Mouse (Mus musculus) cerebellum, adult 9-11 months (tissue): ENCODE results near the gene Uvssa.

ENCODE experiments used
- DNase-seq: peaks from one replicate; pipeline ENCODE4 v3.0.0; 2022

The Uvssa gene

GRCm38 (mm10) chr5:33377176-33377575, 1.2 kb upstream of the Uvssa start:
- peak; percentile 30 for DNase-seq

DNA sequence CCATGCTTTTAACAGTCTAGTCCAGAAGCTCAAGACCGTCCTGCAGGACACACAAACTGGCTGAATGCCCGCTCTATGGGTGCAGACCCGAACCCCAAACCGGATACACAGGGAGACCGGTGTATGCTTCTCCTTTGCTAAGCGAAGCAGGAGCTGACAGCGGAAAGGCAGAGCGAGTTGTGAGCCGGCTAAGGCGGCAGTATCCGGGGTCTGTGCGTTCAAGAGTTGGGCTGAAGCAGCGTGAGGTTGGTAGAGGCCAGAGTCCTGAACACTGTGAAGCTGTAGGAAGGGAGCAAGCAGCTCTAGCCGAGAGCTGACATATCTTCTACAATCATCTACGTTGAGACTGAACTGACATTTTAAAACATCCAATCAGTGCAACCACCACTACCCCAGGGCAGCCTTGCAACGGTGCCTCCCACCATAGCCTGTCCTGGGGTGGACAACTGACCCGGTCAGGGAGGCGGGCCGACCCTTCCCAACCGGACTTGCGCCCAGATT, 498 bp upstream of the Uvssa start:
- peak; percentile 72 for DNase-seq

DNA sequence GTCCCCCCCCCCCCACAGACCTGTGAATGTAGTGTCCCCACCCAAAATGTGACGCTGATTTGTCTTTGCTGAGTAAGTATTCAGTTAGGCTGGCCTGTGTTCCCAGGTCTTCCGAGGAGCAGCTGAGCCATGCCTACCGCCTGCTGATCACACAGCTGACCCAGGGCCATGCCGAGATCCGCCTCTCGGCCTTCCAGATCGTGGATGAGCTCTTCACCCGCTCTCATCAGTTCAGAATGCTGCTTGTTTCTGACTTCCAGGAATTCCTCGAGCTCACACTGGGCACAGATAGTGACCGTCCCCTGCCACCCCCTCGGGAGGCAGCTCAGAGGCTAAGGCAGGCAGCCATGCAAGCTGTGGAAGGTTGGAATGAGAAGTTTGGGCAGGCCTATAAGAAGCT, 9.2 kb downstream of the Uvssa start:
- peak; percentile 39 for DNase-seq

DNA sequence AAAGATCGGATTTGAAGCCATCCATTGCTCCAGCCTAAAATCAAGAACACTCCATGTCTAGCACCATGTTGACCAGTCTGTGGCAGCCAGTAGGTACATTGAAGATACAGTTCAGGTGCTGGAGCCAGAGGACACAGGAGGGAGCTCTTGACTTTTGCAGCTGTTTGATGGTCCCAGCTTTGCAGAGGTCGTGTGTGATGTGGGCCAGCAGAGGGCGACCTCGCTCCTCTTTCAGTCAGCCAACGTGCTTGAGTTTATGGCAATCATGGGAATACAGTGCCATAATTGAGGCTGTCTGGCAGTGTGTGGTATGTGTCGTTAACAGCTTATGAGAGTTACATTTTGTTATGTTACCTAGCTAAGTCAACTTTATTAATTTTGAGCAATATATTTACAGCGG, 15.5 kb downstream of the Uvssa start:
- DNase-seq, result peak; percentile 65

DNA sequence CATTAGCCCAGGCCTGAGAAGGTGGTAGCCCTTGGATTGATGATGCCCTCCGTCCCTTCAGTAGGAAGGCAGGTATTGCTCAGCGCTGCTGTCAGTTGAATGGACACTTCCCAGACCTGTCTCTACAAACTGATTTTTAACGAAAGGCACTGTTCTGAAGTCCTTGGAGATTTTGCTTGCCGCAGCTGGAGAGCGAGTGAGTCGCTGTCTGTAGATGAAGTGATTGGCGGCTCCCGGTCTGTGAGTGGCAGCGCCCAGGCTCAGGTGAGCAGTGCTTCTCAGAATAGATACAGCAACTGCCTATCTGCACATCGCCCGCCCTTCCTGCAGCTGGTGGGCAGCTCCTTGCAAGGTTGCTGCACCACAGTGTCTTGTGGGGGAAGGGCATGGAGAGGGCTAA, 17.3 kb downstream of the Uvssa start:
- DNase-seq, result no peak

- no peak for DNase-seq
Observed at GRCm38 (mm10) chr5:33396828-33397227, 18.5 kb downstream of the Uvssa start.

- DNase-seq, result no peak
Observed at GRCm38 (mm10) chr5:33400819-33401218, 22.5 kb downstream of the Uvssa start.

GRCm38 (mm10) chr5:33420313-33420712, 42.0 kb downstream of the Uvssa start:
- DNase-seq, result no peak

- DNase-seq, result no peak
Observed at GRCm38 (mm10) chr5:33427461-33427860, 49.1 kb downstream of the Uvssa start.

- no peak for DNase-seq
Observed at GRCm38 (mm10) chr5:33430106-33430505, 51.8 kb downstream of the Uvssa start.

GRCm38 (mm10) chr5:33430511-33431172, 52.3 kb downstream of the Uvssa start:
- no peak for DNase-seq

DNA sequence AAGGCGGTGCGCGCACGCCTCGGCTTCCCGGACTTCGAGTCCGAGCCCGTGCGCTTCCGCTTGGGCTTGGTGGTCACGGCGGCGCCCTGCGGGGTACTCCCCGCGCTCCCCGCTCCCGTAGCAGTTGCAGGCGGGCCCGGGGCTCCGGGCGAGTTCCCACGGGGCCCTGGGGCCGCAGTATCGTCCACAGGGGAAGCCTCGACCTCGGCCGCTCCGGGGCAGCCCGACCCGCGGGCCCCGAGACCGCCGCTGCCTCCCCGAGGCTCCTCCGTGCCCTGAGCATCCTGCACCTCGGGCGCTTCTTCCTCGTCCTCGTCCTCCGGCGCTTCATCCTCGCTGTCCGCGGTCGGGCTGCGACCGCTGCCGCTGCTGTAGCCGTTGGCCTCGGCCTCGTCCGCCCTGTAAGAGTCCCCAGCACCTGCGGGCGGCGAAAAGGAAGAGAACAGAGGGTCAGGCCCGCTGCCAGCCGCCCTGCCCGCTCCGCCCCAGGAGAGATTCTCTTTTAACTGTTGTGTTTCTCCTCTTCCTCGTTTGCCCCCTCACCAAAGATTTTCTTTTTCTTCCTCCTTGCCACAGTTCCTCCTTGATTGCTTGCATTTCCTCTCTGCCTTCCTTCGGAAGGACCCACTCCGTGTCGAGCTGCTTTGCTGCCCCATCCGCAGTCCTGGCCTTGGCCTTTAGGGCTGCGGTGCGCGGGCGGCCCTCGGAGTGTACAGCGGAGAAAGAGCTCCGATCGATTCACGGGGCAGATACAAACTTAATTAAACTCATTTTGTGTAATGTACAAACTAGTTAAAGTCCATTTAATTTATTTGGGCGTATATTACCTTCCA, 53.0 kb downstream of the Uvssa start:
- no peak for DNase-seq

DNA sequence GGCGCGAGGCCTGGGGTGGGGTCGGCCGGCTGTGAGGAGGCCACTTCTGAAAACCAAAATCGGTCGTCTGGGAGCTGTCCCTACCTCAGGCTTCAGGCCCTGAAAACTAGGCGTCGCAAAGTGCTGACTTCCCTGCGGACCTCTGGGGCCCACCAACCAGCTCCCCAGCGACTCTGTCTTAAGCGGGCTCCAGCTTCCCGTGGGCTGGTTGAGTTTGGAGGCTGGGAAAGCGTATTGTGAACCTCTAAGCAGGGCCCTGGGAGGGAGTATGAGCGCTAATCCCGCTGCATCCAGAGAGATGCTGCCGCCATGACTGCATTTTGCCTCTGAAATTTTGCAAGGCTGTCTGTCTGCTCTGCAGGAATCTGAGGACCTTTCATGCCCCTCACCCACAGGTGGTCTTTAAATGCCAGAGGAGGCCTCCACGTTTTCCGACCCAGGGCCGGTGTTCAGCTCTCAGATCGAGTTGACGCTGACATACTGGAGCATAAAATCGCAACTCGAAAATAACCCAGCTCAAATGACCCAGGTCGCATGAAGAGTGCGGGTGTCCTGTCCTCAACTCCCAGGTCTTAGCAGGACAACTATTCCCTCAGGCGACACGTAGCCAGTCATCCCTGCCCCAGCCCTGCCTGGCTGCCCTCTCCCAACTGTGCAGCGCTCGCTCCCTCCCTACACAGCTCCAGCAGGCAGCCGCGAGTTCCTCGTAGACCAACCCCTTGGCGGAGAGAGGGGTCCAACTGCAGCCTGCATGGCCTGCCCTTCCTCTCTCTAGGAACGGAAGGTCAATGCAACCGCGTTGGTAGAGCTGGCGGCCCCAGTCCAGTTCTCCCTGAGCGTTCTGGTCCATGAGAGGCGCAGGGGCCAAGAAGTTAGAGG, 53.9 kb downstream of the Uvssa start:
- DNase-seq, result no peak

DNA sequence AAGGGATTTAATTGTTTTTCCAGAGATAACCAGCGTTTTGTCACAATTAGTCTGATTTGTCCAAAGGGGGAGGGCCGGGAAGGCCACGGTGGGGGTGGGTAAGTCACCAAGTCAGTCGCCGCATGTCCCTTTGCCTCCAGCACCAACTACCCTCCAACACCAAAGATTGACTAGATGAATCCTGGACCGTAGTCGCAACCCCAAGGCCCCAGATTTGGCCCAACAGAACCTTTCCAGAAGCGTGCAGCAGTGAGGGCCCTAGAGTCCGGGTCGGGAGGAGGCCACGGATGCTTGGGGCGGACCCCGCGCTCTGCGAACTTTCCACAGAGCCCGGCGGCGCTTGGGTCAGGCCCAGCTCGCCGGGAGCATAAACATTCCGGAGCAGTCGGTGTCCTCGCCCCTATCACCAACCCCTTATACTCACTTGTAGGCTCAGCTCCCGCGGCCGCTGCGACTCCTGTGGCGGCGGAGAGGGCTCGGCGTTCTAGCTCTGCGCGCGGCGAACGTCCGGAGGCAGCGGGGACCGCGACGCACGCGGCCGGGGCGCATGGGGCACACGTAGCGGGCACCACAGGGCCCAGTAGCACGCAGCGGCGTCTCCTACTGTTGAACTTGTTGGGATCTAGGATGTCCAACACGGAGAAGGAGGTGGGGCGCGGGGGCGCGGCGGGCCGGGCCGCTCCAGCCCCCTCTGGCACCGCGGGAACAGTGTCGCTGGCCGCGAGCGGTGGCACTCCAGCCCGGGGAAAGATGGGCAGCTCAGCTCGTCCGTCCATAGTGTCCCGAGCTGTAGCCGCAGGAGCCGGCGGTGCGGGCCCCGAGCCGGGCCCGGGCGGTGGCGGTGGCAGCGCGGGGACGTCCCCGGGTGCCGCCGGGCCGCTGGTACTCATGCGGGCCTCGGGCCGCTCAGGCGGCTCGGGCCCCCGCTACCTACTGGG, 55.1 kb downstream of the Uvssa start, which contains the start of gene Nkx1-1:
Gene Nkx1-1, minus strand, starts transcription at position 776 of the 938 bp plus-strand sequence.
- no peak for DNase-seq

DNA sequence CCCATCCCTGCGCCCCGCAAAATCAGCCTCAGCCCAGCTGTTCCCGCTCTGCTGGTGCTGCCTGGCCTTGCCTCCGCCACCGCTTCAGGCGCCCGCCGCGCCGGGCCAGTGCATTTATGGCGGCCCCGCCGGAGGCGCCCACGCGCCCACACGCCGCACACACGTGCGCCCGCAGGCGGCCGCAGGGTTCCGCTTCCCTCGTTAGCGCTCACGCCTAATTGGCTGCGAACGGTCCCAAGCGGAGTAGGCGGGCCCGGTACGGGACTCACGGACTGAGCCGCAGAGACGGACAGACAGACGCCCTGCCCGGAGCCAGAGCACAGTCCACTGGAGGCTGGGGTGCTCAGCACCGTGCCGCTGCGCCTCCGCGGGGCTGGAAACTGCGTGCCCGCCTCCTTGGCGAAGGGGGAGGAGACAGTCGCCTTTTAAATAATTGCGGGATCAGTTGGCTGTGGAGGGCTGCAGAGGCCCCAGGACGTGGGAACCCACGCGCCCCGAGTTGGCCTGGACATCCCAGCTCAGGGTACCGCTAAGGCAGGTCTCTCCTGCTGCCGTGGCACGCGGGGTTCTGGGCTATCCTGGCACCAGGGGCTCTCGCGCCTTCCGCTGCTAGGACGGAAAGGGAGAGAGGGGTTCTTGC, 55.9 kb downstream of the Uvssa start:
- no peak for DNase-seq

DNA sequence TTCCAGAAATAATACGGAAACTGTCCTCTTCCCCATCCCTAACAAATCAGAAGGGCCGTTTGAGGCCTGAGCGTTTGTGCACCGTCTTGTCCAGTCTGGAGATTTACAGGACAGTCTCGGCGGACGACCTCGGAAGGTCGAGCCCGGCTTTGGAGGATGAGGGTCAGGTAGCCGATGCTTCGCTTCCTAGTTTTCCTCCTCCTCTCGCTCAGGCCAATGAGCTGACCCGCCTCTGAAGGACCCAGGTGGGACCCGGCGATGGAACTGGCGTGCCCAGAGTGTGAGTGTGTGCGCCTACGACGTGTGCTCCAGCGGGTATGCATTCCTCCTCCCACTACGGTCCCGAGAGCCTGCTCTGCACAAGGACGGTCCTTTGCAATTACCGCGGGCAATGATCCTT, 56.8 kb downstream of the Uvssa start:
- no peak for DNase-seq

DNA sequence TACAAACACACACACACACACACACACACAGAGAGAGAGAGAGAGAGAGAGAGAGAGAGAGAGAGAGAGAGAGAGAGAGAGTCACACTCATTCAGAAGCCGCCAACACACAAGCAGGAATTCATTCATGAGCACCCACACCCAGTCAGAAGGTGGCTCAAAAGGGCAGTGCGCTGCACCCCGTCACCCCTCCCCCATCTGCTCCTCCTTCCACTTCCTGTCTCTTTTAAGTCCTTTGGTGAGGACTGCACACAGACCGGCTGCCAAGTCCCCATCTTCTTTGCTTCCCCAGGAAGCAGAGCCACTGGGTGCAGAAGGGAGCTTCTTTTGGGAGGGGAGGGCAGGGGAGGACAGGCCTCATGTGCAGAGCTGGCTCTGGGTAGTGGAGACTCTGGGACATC, 57.6 kb downstream of the Uvssa start:
- DNase-seq, result no peak

DNA sequence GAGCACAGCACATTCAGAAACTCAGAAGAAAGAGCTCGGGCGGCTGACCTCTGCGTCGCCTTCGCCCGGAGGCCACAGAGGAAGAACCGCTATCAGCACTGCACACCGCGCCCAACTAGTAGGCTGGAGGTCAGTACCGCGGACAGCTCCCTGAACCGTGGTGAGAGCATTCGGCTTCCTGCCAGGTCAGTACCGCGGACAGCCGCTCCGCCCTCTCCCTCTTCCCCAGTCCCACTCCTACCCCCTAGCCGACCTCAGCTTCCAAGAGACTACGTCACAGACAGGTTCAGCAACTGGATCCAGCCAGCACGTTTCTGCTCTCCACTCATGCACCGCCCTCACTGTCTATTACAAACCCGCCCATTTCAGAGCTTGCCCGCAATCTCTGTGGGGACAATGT, 59.9 kb downstream of the Uvssa start:
- DNase-seq, result no peak

DNA sequence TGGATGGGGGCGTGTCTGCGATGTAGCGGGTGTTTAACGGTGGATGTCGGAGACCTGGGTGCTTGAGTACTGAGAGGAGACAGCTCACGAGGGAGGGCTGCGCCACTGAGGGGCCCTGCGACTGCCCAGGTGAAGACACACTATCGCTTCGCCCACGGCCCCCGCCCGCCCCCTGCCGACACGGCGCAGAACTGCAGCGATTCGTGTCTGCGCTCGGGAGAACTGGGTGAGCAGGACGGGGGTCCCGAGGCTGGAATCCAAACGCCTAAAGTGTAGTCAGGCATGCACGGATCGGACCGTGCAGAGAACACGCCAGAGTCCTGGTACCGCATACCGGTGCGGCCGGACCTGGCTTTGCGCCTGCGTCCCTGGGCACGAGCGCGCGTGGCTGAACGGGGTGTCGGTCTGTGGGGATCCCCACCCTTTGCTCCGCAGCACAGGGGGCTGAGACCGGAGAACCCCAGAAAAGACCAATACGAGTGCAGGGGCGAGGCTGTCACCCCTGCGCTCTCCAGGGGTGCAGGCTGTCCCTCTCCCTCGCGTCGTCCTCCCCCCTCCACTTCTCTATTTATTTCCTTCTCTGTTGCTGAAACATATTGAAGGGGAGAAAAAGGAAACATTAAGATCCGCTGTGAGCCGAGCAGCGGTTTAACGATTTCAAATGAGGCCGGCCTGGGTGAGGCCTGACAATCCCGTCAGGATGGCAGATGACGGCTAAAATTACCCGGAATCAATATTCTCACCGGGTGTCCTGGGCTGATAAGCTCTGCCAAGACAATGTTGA, 64.8 kb downstream of the Uvssa start:
- DNase-seq, result peak; percentile 43

GRCm38 (mm10) chr5:33443794-33444193, 65.4 kb downstream of the Uvssa start:
- DNase-seq, result peak; percentile 24

DNA sequence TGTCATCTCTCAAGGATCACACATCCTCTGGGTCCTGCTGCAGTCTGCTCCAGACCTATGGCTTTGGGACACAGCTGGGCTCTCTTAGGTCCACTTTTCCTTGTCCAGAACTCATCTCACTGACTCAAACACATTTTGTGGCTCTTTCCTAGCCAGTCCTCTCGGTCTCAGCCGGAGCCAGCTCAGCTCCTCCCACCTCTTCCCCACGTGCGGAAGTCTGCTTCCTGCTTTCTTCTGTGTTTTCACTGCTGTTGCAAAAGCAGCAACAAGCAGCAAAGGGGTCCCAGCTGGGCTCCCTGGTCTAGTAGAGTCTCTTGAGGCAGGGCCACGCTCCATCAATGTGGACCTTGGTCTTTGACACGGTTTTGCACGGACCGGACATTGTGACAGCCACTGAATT, 77.4 kb downstream of the Uvssa start:
- no peak for DNase-seq
